Mouse (Mus musculus) C2C12 (cell line): Measurements from ENCODE around the gene Akirin1.

ENCODE experiments used
- CTCF ChIP-seq: IDR thresholded peaks from one replicate; pipeline ENCODE4 v1.5.1; 2011; ENCODE audit not compliant: control insufficient read depth, insufficient read depth, insufficient read length
- FOSL1 ChIP-seq: IDR thresholded peaks from one replicate; pipeline ENCODE4 v1.8.0; 2011; ENCODE audit warnings: mild to moderate bottlenecking, low read length; ENCODE audit not compliant: poor library complexity, insufficient read depth, severe bottlenecking
- MAX ChIP-seq: IDR thresholded peaks from one replicate; pipeline ENCODE4 v1.6.1; 2011; ENCODE audit warnings: mild to moderate bottlenecking, control low read depth
- MYOD1 ChIP-seq: IDR thresholded peaks from one replicate; pipeline ENCODE4 v1.6.1; 2011; ENCODE audit warnings: low read depth; ENCODE audit not compliant: control insufficient read depth, insufficient read length

DNA sequence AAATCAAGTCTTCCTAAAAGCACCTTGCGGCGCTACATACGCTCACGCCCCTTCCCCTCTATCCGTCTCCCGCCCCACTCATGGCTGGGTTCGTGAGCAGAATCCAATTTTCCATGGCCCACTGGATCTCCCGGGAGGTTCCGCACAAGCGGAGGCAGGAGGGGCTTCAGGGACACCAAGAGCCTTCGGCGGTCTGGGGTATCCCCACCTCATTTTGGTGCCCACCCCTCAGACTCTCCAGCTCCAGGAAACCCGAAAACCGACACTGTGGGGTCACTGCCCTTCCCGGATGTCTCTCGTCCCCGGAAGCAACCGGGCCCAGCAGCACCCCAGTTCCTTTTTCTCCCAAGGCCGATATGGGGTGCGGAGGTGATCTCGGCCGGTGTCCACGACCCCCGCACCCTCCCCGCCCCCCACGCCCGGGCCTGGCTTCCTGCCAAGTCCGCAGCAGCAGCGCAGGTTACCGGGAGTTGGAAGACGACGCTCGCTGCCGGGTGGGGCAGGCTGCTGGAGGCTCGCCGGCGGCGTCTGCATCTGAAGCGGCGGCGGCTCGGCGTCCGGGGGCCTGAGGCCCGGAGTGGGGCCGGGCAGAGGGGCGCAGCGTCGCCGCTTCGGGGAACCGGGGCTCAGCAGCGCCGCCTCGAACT, 538 bp downstream of the Akirin1 start:
- TF ChIP-seq CTCF (no peak), MAX (no peak), MYOD1 (no peak), FOSL1 (no peak)
